Mouse (Mus musculus): ENCODE data around the gene Zfp51. TPM values are rescaled to one million over a fixed set of nuclear protein-coding genes. Genes with fewer than 3 reads are reported as not detected.
"Not testable (repeated sequence)": the region's sequence is repeated elsewhere in the genome, so short reads cannot be mapped to it uniquely, and the experiment has no call there.

The Zfp51 gene
- polyA plus RNA-seq (2015; fragmentation: Nextera tagmentation; extraction: Ambion mirVana): 13.0 and 16.0 TPM in 2 replicates

DNA sequence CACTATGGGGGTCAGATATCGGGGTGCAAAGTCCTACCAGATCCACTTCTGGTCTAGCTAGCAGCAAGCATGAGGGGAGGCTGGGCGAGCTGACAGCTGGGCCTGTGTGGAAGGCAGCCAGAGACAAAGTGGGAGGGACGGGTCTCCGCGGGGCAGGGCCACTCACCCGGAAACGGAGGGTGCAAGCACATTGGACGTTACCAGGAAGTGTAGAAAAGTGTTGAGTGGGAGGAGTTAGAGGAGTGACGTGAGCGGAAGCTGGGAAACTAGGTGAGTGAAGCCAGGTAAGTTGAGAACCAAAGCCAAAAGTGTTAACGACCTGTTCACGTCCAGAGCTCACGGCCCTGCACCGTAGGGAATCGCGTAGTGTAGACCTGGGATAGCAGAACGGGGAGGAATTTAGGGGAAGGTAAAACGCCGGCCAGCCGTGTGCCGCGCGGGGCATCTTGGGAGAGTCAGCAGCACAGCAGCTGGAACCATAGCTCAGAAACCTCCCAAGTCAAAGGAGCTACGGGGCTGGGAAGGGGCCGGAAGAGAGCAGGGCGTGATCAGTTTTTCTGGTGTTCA, at the start of gene Zfp51:
Zfp51 (plus strand) TSS at position 237 of the 567 bp plus-strand sequence.
- 1% methylated on average over 26 of the region's 26 CpGs for WGBS
- Histone ChIP-seq H3K9me3 (ENCODE audit: control insufficient read depth, low read length) (no peaks in the 10 kb centered on the region), H3K27ac (ENCODE audit: low read length) (peak within 1 kb of the TSS; percentile 87), H3K4me1 (replicated peaks; ENCODE audit: control insufficient read depth, insufficient read depth, low read length) (peaks cover 5% of the 10 kb centered on the region), H3K36me3 (ENCODE audit: control insufficient read depth, insufficient read depth) (no peaks in the 10 kb centered on the region), H3K27me3 (replicated peaks; ENCODE audit: control insufficient read depth, insufficient read depth, low read length) (no peaks in the 10 kb centered on the region), H3K9ac (replicated peaks; ENCODE audit: low read depth, low read length) (peak within 1 kb of the TSS; percentile 62), H3K4me3 (replicated peaks; ENCODE audit: low read length) (peak within 1 kb of the TSS; percentile 87), H3K4me2 (ENCODE audit: low read length) (peak within 1 kb of the TSS; percentile 75)
- peak; percentile 98 for ATAC-seq

- Histone ChIP-seq H3K4me3 (replicated peaks; ENCODE audit: low read length) (peak within 1 kb of the TSS; percentile 50), H3K9ac (replicated peaks; ENCODE audit: low read depth, low read length) (peak within 1 kb of the TSS; percentile 54), H3K4me1 (replicated peaks; ENCODE audit: control insufficient read depth, insufficient read depth, low read length) (peaks cover 3% of the 10 kb centered on the region), H3K9me3 (ENCODE audit: control insufficient read depth, low read length) (no peaks in the 10 kb centered on the region), H3K4me2 (ENCODE audit: low read length) (peak within 1 kb of the TSS; percentile 90), H3K27me3 (replicated peaks; ENCODE audit: control insufficient read depth, insufficient read depth, low read length) (no peaks in the 10 kb centered on the region), H3K27ac (ENCODE audit: low read length) (no peak within 1 kb of the TSS), H3K36me3 (ENCODE audit: control insufficient read depth, insufficient read depth) (no peaks in the 10 kb centered on the region)
- WGBS: under 1% methylated on average over 22 of the region's 22 CpGs
- peak; percentile 99 for ATAC-seq
Measured at GRCm38 (mm10) chr17:21422664-21423599, 27.2 kb upstream of the Zfp51 start, which contains the start of gene Zfp54. Gene Zfp54, plus strand, starts transcription at chr17:21423227.

DNA sequence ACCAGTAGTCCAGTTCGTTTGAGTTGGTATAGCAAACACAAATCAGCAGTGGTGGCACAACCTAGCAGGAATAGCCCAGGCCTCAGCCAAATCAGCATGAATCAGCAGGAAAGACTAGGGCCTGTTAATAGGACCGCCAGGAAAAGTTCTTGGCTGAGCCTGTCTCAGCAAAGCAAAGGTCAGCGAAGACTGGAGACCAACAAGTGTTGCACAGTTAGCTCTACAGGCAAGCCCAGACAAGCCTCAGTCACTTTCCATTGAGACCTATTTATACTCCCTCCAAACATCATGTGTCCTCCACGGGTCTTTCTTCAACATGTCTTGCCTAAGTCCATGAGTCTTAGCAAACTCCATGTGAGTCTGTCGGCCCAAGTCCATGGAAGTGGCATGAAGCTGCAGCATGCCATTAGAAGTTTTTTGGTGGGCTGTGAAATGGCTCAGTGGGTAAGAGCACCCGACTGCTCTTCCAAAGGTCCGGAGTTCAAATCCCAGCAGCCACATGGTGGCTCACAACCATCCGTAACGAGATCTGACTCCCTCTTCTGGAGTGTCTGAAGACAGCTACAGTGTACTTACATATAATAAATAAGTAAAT, 11.3 kb upstream of the Zfp51 start:
- H3K36me3 ChIP-seq (ENCODE audit: control insufficient read depth, insufficient read depth); H3K9ac ChIP-seq (replicated peaks; ENCODE audit: low read depth, low read length); H3K4me3 ChIP-seq (replicated peaks; ENCODE audit: low read length); H3K27ac ChIP-seq (ENCODE audit: low read length); H3K27me3 ChIP-seq (replicated peaks; ENCODE audit: control insufficient read depth, insufficient read depth, low read length); H3K9me3 ChIP-seq (ENCODE audit: control insufficient read depth, low read length); H3K4me2 ChIP-seq (ENCODE audit: low read length); ATAC-seq; H3K4me1 ChIP-seq (replicated peaks; ENCODE audit: control insufficient read depth, insufficient read depth, low read length): not testable (repeated sequence)
- WGBS: 80% methylated on average over 9 of the region's 9 CpGs

- H3K9me3 ChIP-seq (ENCODE audit: control insufficient read depth, low read length): no peaks in the 10 kb centered on the region
- no peaks in the 10 kb centered on the region for H3K36me3 ChIP-seq (ENCODE audit: control insufficient read depth, insufficient read depth)
- H3K27ac ChIP-seq (ENCODE audit: low read length): peak overlapping the region; percentile 87
- no peaks in the 10 kb centered on the region for H3K27me3 ChIP-seq (replicated peaks; ENCODE audit: control insufficient read depth, insufficient read depth, low read length)
- H3K4me1 ChIP-seq (replicated peaks; ENCODE audit: control insufficient read depth, insufficient read depth, low read length): peaks cover 5% of the 10 kb centered on the region
- peak overlapping the region; percentile 87 for H3K4me3 ChIP-seq (replicated peaks; ENCODE audit: low read length)
- peak; percentile 82 for ATAC-seq
- H3K4me2 ChIP-seq (ENCODE audit: low read length): peak overlapping the region; percentile 75
- WGBS: 0% methylated on average over 3 of the region's 3 CpGs
- peak overlapping the region; percentile 62 for H3K9ac ChIP-seq (replicated peaks; ENCODE audit: low read depth, low read length)
Measured at GRCm38 (mm10) chr17:21449669-21450068, 505 bp upstream of the Zfp51 start.

- H3K27me3 ChIP-seq (replicated peaks; ENCODE audit: control insufficient read depth, insufficient read depth, low read length): no peaks in the 10 kb centered on the region
- no peaks in the 10 kb centered on the region for H3K4me1 ChIP-seq (replicated peaks; ENCODE audit: control insufficient read depth, insufficient read depth, low read length)
- 94% methylated on average over 5 of the region's 5 CpGs for WGBS
- H3K9me3 ChIP-seq (ENCODE audit: control insufficient read depth, low read length): no peaks in the 10 kb centered on the region
- no peak for ATAC-seq
- no peak overlapping the region for H3K4me3 ChIP-seq (replicated peaks; ENCODE audit: low read length)
- H3K27ac ChIP-seq (ENCODE audit: low read length): no peak overlapping the region
- no peak overlapping the region for H3K4me2 ChIP-seq (ENCODE audit: low read length)
- no peak overlapping the region for H3K9ac ChIP-seq (replicated peaks; ENCODE audit: low read depth, low read length)
- peaks cover 9% of the 10 kb centered on the region for H3K36me3 ChIP-seq (ENCODE audit: control insufficient read depth, insufficient read depth)
Measured at GRCm38 (mm10) chr17:21463550-21463949, 13.4 kb downstream of the Zfp51 start.

- no peaks in the 10 kb centered on the region; the same call in 1 of the 2 replicates for H3K4me1 ChIP-seq (replicated peaks; ENCODE audit: control insufficient read depth, insufficient read depth, low read length)
- no peak overlapping the region for H3K27ac ChIP-seq (ENCODE audit: low read length)
- H3K36me3 ChIP-seq (ENCODE audit: control insufficient read depth, insufficient read depth): no peaks in the 10 kb centered on the region
- H3K9me3 ChIP-seq (ENCODE audit: control insufficient read depth, low read length): no peaks in the 10 kb centered on the region
- no peak overlapping the region for H3K4me2 ChIP-seq (ENCODE audit: low read length)
- no peaks in the 10 kb centered on the region for H3K27me3 ChIP-seq (replicated peaks; ENCODE audit: control insufficient read depth, insufficient read depth, low read length)
- WGBS: 60% methylated on average over 3 of the region's 3 CpGs
- no peak overlapping the region for H3K9ac ChIP-seq (replicated peaks; ENCODE audit: low read depth, low read length)
- no peak for ATAC-seq
- H3K4me3 ChIP-seq (replicated peaks; ENCODE audit: low read length): no peak overlapping the region
Measured at GRCm38 (mm10) chr17:21472032-21472652, 22.0 kb downstream of the Zfp51 start.

DNA sequence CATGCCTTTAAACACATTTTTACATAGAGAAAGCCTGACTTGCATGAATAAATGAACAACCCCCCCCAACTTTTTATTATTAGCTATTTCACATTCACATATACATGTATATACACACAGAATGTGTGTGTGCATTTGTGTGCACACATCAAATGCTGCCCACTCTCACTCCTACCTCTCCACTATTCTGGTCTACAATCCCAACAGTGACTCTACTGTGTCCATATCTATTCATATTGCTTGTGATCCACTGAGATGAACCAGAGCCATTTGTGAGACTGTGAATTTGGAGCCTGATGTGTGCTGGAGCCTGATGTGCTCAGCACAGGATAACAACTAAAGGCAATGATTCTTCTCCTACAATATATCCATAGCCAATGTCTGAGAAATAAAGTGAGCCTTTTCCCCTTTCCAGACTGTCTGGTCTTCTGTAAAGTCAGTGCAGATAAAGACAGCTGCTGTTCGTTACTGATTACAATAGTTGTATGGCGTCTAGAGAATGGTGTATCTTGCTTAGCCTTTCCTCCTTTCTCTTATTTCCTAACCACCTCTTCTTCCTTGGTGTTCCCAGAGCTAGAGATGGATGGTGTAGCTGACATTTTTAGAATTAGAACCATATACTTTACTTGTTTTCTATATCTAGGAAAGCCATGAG, 22.6 kb downstream of the Zfp51 start:
- Histone ChIP-seq H3K9me3 (ENCODE audit: control insufficient read depth, low read length) (no peaks in the 10 kb centered on the region), H3K36me3 (ENCODE audit: control insufficient read depth, insufficient read depth) (no peaks in the 10 kb centered on the region), H3K27me3 (replicated peaks; ENCODE audit: control insufficient read depth, insufficient read depth, low read length) (no peaks in the 10 kb centered on the region), H3K4me2 (ENCODE audit: low read length) (no peak overlapping the region), H3K27ac (ENCODE audit: low read length) (no peak overlapping the region), H3K4me3 (replicated peaks; ENCODE audit: low read length) (no peak overlapping the region), H3K4me1 (replicated peaks; ENCODE audit: control insufficient read depth, insufficient read depth, low read length) (no peaks in the 10 kb centered on the region; the same call in 1 of the 2 replicates), H3K9ac (replicated peaks; ENCODE audit: low read depth, low read length) (no peak overlapping the region)
- no peak for ATAC-seq
- 63% methylated on average over 2 of the region's 2 CpGs for WGBS

- Histone ChIP-seq H3K4me3 (replicated peaks; ENCODE audit: low read length) (no peak overlapping the region), H3K27me3 (replicated peaks; ENCODE audit: control insufficient read depth, insufficient read depth, low read length) (no peaks in the 10 kb centered on the region), H3K36me3 (ENCODE audit: control insufficient read depth, insufficient read depth) (no peaks in the 10 kb centered on the region), H3K4me1 (replicated peaks; ENCODE audit: control insufficient read depth, insufficient read depth, low read length) (no peaks in the 10 kb centered on the region; the same call in 1 of the 2 replicates), H3K4me2 (ENCODE audit: low read length) (no peak overlapping the region), H3K9me3 (ENCODE audit: control insufficient read depth, low read length) (no peaks in the 10 kb centered on the region), H3K27ac (ENCODE audit: low read length) (no peak overlapping the region), H3K9ac (replicated peaks; ENCODE audit: low read depth, low read length) (no peak overlapping the region)
- no peak for ATAC-seq
- 46% methylated on average over 14 of the region's 14 CpGs for WGBS
Measured at GRCm38 (mm10) chr17:21473362-21474190, 23.4 kb downstream of the Zfp51 start.
